Mouse (Mus musculus) G1E (cell line): ENCODE measurements around the gene Me1. TPM values are rescaled to one million over a fixed set of nuclear protein-coding genes. Genes with fewer than 3 reads are reported as not detected.
A peak's percentile ranks its signal among the peaks of the same experiment; 100 is the strongest.

Source experiments
- ATAC-seq: 2 replicates; pipeline ENCODE4 v1.8.0; 2016; ENCODE audit warnings: mild to moderate bottlenecking; ENCODE audit not compliant: insufficient number of reproducible peaks, poor library complexity, low FRiP score, severe bottlenecking; ENCODE audit errors: extremely low read depth
- DNase-seq: peaks from one replicate; pipeline ENCODE4 v3.0.0; 2012; ENCODE audit warnings: low spot score
- H3K27me3 ChIP-seq: 2 replicates; pipeline ENCODE4 v1.6.1; 2012; ENCODE audit warnings: mild to moderate bottlenecking, low read length, inconsistent platforms; ENCODE audit not compliant: insufficient read depth
- H3K36me3 ChIP-seq: replicated peaks from 2 replicates; pipeline ENCODE3; 2012; ENCODE audit warnings: mild to moderate bottlenecking, inconsistent platforms
- H3K4me1 ChIP-seq: 2 replicates; pipeline ENCODE4 v1.6.1; 2012; ENCODE audit warnings: low read depth, low read length, inconsistent platforms, mixed read lengths; ENCODE audit not compliant: insufficient read depth
- H3K4me3 ChIP-seq: 2 replicates; pipeline ENCODE4 v1.5.1; 2012; ENCODE audit warnings: low read depth, mild to moderate bottlenecking, inconsistent platforms, low read length, moderate library complexity, mixed read lengths
- H3K9me3 ChIP-seq: replicated peaks from 2 replicates; pipeline ENCODE4 v1.6.1; 2012; ENCODE audit warnings: inconsistent platforms
- CTCF ChIP-seq: IDR thresholded peaks from 2 replicates; pipeline ENCODE4 v1.5.1; 2012; ENCODE audit warnings: low read depth, low read length, inconsistent platforms, mixed read lengths
- GATA1 ChIP-seq: IDR thresholded peaks from 2 replicates; pipeline ENCODE4 v1.6.1; 2012; ENCODE audit warnings: borderline replicate concordance, low read length, inconsistent platforms, mixed read lengths
- GATA2 ChIP-seq: IDR thresholded peaks from 2 replicates; pipeline ENCODE4 v1.6.1; 2012; ENCODE audit warnings: low read depth, low read length, inconsistent platforms, borderline replicate concordance
- POLR2AphosphoS5 ChIP-seq: IDR thresholded peaks from 2 replicates; pipeline ENCODE4 v1.6.1; 2012; ENCODE audit warnings: low read depth, low read length, inconsistent platforms; ENCODE audit not compliant: insufficient replicate concordance
- TAL1 ChIP-seq: conservative IDR thresholded peaks from 2 replicates; pipeline ENCODE4 v1.6.1; 2012; ENCODE audit warnings: low read depth, low read length, inconsistent platforms, mixed read lengths
- polyA plus RNA-seq: library from polyadenylated mRNA; stranded (reverse); fragments of >175 nt; gene quantifications from 2 replicates; pipeline ENCODE4 v1.2.3, GENCODE M21; 2012
- total RNA-seq, 2 experiments: library from RNA; stranded (forward) in 1 of 2; stranded (reverse) in 1 of 2; fragments of 200-1000 nt in 1 of 2; fragments of >200 nt in 1 of 2; fragmentation: Nextera tagmentation in 1 of 2; gene quantifications; 2 replicates each; pipeline ENCODE4 v1.2.3; 2014 to 2017

The Me1 gene
- total and polyA plus RNA-seq, 3 experiments, result 1.7 to 3.1 (median 2.1) TPM

DNA sequence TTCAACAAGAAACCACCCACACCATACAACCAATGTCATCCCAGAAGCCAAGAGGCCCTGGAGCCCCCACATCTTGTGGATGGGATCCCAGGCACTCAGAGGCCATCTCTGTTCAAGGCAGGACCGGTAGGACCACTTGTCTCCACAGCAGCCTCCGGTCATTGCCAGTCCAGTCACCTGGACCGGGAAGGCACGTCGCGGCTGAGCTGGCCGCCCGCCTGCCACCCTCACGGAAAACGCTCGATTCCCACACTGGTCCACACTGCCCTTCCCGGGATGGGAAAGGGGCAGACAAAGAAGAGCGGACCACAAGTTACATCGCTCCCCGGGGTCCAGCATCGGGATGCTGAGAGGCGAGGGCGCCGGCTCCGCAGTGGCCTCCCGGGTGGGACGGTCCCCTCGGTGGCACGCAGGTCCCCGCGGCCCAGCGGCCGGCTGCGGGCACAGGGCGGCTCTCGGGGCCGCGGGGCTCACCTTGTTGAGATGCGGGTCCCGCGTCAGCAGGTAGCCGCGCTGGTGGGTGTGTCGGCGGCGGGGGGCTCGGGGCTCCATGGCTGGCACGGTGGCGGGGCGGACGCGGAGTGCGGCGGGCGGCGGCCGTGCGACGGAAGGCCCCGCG is 445 bp downstream of the Me1 start:
- ATAC-seq, result no peak
- 0 out of 2 replicates have a peak, but pooled peaks cover 4% of the 10 kb centered on the region for H3K27me3 ChIP-seq
- H3K36me3 ChIP-seq, result no peaks in the 10 kb centered on the region
- no peaks in the 10 kb centered on the region for H3K9me3 ChIP-seq
- peaks cover 12% of the 10 kb centered on the region for H3K4me1 ChIP-seq
- TF ChIP-seq CTCF (no peak), GATA1 (no peak), TAL1 (no peak), POLR2AphosphoS5 (no peak), GATA2 (no peak)
- peak overlapping the region; percentile 76 for H3K4me3 ChIP-seq
- DNase-seq, result peak; percentile 19

DNA sequence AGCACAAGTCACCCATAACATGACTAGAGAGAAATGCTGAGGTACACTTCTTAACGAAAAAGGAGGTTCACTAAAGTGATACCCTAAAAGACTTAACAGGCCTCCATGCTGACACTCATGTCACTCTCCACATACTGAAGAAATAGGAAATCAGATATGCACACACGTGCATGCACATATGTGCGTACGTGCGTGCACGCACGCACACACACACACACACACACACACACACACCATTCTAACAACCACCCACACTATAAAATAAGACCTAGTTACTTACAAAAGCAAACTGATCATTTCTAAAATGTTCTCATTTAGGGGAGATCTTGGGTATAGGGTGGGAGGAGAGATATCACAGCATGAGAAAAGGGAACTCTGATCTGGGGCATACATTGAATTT is 1.1 kb downstream of the Me1 start:
- H3K36me3 ChIP-seq, result no peaks in the 10 kb centered on the region
- DNase-seq, result no peak
- 0 out of 2 replicates have a peak, but pooled peaks cover 4% of the 10 kb centered on the region for H3K27me3 ChIP-seq
- peaks cover 12% of the 10 kb centered on the region for H3K4me1 ChIP-seq
- TF ChIP-seq CTCF (no peak), TAL1 (no peak), GATA2 (no peak), POLR2AphosphoS5 (no peak), GATA1 (no peak)
- no peaks in the 10 kb centered on the region for H3K9me3 ChIP-seq
- no peak overlapping the region for H3K4me3 ChIP-seq
- ATAC-seq, result no peak

DNA sequence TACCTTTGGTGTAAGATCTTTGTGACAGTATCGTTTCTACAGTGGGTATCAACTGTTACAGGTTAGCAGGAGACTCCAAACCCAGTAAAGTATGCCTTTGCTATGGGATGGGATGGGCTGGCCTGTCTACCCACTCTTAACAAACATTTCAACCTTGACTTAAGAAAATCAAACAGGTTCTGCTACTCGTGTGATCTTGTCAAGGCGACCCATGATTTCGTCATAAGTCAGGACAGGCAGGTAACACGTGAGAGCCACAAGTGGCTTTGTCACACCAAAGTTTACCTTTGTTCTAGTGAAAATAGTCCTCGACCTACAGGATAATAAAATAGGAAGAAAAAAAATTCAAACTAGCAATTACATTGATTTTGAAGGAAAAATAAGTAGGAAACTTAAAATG is 1.8 kb downstream of the Me1 start:
- Histone ChIP-seq H3K4me3 (no peak overlapping the region), H3K4me1 (peaks cover 12% of the 10 kb centered on the region), H3K9me3 (no peaks in the 10 kb centered on the region), H3K27me3 (0 out of 2 replicates have a peak, but pooled peaks cover 4% of the 10 kb centered on the region), H3K36me3 (no peaks in the 10 kb centered on the region)
- DNase-seq (no peak), ATAC-seq (no peak)
- TF ChIP-seq TAL1, result no peak
- no peak for TF ChIP-seq GATA1
- no peak for TF ChIP-seq CTCF
- no peak for TF ChIP-seq GATA2
- no peak for TF ChIP-seq POLR2AphosphoS5

DNA sequence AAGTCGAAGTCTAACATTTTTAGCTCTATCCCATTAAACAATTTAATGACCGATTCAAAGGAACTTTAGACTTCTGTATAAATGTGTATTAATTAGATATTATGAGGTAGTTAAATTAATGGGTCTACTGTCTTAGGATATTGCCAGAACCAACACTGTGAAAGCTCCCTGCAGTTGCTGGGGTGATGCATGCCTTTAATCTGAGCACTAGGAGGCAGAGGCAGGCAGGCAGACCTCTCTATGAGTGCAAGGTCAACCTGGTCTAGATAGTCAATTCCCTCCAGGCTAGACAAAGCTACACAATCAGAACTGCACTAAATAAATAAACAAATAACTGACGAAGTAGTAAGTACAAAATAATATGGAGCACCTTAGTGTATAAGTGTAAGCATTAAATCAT is 3.1 kb downstream of the Me1 start:
- no peak overlapping the region for H3K4me3 ChIP-seq

GRCm38 (mm10) chr9:86692251-86692650 is 3.5 kb downstream of the Me1 start:
- no peaks in the 10 kb centered on the region for H3K9me3 ChIP-seq
- 0 out of 2 replicates have a peak, but pooled peaks cover 4% of the 10 kb centered on the region for H3K27me3 ChIP-seq
- DNase-seq, result no peak
- H3K4me1 ChIP-seq, result peaks cover 12% of the 10 kb centered on the region
- no peak for ATAC-seq
- TF ChIP-seq POLR2AphosphoS5 (no peak), CTCF (no peak), GATA2 (no peak), GATA1 (no peak), TAL1 (no peak)
- H3K4me3 ChIP-seq, result no peak overlapping the region
- no peaks in the 10 kb centered on the region for H3K36me3 ChIP-seq

More for the DNA sequence above, 3.1 kb downstream of the Me1 start:
- peaks cover 12% of the 10 kb centered on the region for H3K4me1 ChIP-seq
- no peak for ATAC-seq
- no peaks in the 10 kb centered on the region for H3K36me3 ChIP-seq
- 0 out of 2 replicates have a peak, but pooled peaks cover 4% of the 10 kb centered on the region for H3K27me3 ChIP-seq
- no peaks in the 10 kb centered on the region for H3K9me3 ChIP-seq
- no peak for DNase-seq
- TF ChIP-seq GATA1 (no peak), POLR2AphosphoS5 (no peak), GATA2 (no peak), CTCF (no peak), TAL1 (no peak)

DNA sequence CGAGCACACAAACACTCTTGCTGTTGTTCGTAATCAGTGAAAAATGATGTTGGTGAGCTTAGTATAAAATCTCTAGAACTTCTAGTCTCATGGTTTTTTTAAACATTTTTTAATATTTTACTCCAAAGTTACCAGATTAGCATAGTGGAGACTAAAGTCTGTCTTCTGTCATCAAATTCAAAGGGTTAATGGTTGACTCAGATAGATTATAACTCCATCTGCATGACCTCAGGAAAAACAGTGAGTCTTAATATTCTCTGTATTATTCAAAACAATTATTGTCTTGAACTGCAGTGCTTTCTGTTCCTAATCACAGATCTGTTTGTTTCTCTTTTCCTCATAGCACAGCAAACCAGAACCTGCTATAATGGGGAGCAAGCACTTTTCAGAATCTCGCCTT is 4.7 kb downstream of the Me1 start:
- TF ChIP-seq TAL1 (no peak), GATA1 (no peak), POLR2AphosphoS5 (no peak), GATA2 (no peak), CTCF (no peak)
- H3K4me1 ChIP-seq, result peaks cover 10% of the 10 kb centered on the region
- no peak overlapping the region for H3K4me3 ChIP-seq
- ATAC-seq (no peak), DNase-seq (no peak)
- H3K36me3 ChIP-seq, result no peaks in the 10 kb centered on the region
- H3K27me3 ChIP-seq, result 0 out of 2 replicates have a peak, but pooled peaks cover 4% of the 10 kb centered on the region
- no peaks in the 10 kb centered on the region for H3K9me3 ChIP-seq

DNA sequence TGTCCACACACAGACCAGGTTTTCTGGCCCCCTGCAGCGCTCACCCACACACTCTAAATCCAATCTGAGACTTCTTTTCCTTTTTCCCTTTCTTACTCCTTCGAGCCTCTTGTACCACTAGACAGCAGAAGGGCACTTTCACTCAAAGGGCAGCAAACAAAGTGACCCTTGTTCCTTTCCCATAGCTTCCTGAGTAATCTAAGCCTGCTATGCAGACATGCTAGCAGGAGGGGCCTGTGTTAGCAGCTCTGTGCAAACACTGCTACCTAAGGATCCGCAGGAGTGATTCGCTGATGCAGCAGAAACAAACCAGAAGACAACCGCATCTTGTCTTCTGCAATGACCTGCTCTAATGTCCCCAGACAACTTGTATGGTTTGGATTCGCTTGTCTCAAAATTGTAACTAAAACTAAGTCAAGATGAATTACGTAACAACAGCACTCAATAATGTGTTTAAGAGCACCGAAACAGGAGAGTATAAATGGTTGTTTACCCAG is 12.0 kb downstream of the Me1 start:
- Histone ChIP-seq H3K9me3 (no peaks in the 10 kb centered on the region), H3K4me1 (no peaks in the 10 kb centered on the region), H3K36me3 (peaks cover 3% of the 10 kb centered on the region), H3K4me3 (no peak overlapping the region), H3K27me3 (no peaks in the 10 kb centered on the region)
- ATAC-seq (no peak), DNase-seq (no peak)
- TF ChIP-seq GATA1 (no peak), TAL1 (no peak)
